Mouse (Mus musculus): Measurements from ENCODE around the gene Tmem120b. TPM values are rescaled to one million over a fixed set of nuclear protein-coding genes. Genes with fewer than 3 reads are reported as not detected.

Tmem120b gene
- total and polyA plus RNA-seq, 3 experiments, result 0.53 to 0.93 TPM; not detected in 1

- no peak for TF ChIP-seq TAL1 (conservative IDR thresholded peaks at IDR 0.05; ENCODE audit: low read depth, low read length)
- no peak for TF ChIP-seq GATA1 (IDR thresholded peaks at IDR 0.05; ENCODE audit: borderline replicate concordance, low read length)
- peaks cover 69% of the 10 kb centered on the region for H3K4me1 ChIP-seq (ENCODE audit: insufficient read depth, low read depth, low read length)
- peaks cover 46% of the 10 kb centered on the region for H3K36me3 ChIP-seq (replicated peaks)
- no peak for ATAC-seq (ENCODE audit: extremely low read depth, insufficient number of reproducible peaks, low FRiP score, poor library complexity, severe bottlenecking)
- H3K4me3 ChIP-seq (ENCODE audit: low read depth, low read length), result no peak overlapping the region
- H3K27me3 ChIP-seq (ENCODE audit: insufficient read depth, low read length), result no peaks in the 10 kb centered on the region; the same call in 1 of the 2 replicates
- DNase-seq (ENCODE audit: low spot score), result no peak
- H3K9me3 ChIP-seq (replicated peaks), result no peaks in the 10 kb centered on the region
These were observed 62.6 kb downstream of the Tmem120b start for GRCm38 (mm10) chr5:123130814-123131148.

GRCm38 (mm10) chr5:123132308-123133071 is 64.3 kb downstream of the Tmem120b start, which contains the start of gene Rhof:
Gene Rhof (minus strand): TSS chr5:123132692.
- Histone ChIP-seq H3K9me3 (replicated peaks) (no peaks in the 10 kb centered on the region), H3K36me3 (replicated peaks) (peaks cover 58% of the 10 kb centered on the region), H3K4me1 (ENCODE audit: insufficient read depth, low read depth, low read length) (peaks cover 80% of the 10 kb centered on the region), H3K4me3 (ENCODE audit: low read depth, low read length) (peak within 1 kb of the TSS; percentile 68; the same call in 1 of the 2 replicates), H3K27me3 (ENCODE audit: insufficient read depth, low read length) (no peaks in the 10 kb centered on the region; the same call in 1 of the 2 replicates)
- no peak for TF ChIP-seq TAL1 (conservative IDR thresholded peaks at IDR 0.05; ENCODE audit: low read depth, low read length)
- TF ChIP-seq CTCF (IDR thresholded peaks at IDR 0.05; ENCODE audit: low read depth, low read length), result peak; percentile 77
- DNase-seq (ENCODE audit: low spot score), result peak; percentile 68
- ATAC-seq (ENCODE audit: extremely low read depth, insufficient number of reproducible peaks, low FRiP score, poor library complexity, severe bottlenecking), result no peak

- DNase-seq (ENCODE audit: low spot score) (peak; percentile 61), ATAC-seq (ENCODE audit: extremely low read depth, insufficient number of reproducible peaks, low FRiP score, poor library complexity, severe bottlenecking) (no peak)
- peaks cover 59% of the 10 kb centered on the region for H3K36me3 ChIP-seq (replicated peaks)
- peaks cover 85% of the 10 kb centered on the region for H3K4me1 ChIP-seq (ENCODE audit: insufficient read depth, low read depth, low read length)
- H3K4me3 ChIP-seq (ENCODE audit: low read depth, low read length), result no peak overlapping the region; the same call in 1 of the 2 replicates
- no peaks in the 10 kb centered on the region for H3K9me3 ChIP-seq (replicated peaks)
- no peaks in the 10 kb centered on the region; the same call in 1 of the 2 replicates for H3K27me3 ChIP-seq (ENCODE audit: insufficient read depth, low read length)
- peak; percentile 99 for TF ChIP-seq CTCF (IDR thresholded peaks at IDR 0.05; ENCODE audit: low read depth, low read length)
- no peak for TF ChIP-seq TAL1 (conservative IDR thresholded peaks at IDR 0.05; ENCODE audit: low read depth, low read length)
These were observed 65.0 kb downstream of the Tmem120b start for GRCm38 (mm10) chr5:123133083-123133783.

GRCm38 (mm10) chr5:123133784-123134143 is 65.5 kb downstream of the Tmem120b start:
- Histone ChIP-seq H3K36me3 (replicated peaks) (peaks cover 62% of the 10 kb centered on the region), H3K9me3 (replicated peaks) (no peaks in the 10 kb centered on the region), H3K4me1 (ENCODE audit: insufficient read depth, low read depth, low read length) (peaks cover 85% of the 10 kb centered on the region), H3K4me3 (ENCODE audit: low read depth, low read length) (no peak overlapping the region), H3K27me3 (ENCODE audit: insufficient read depth, low read length) (no peaks in the 10 kb centered on the region)
- ATAC-seq (ENCODE audit: extremely low read depth, insufficient number of reproducible peaks, low FRiP score, poor library complexity, severe bottlenecking) (no peak), DNase-seq (ENCODE audit: low spot score) (no peak)
- no peak for TF ChIP-seq CTCF (IDR thresholded peaks at IDR 0.05; ENCODE audit: low read depth, low read length)
- no peak for TF ChIP-seq GATA1 (IDR thresholded peaks at IDR 0.05; ENCODE audit: borderline replicate concordance, low read length)
- no peak for TF ChIP-seq GATA2 (IDR thresholded peaks at IDR 0.05; ENCODE audit: borderline replicate concordance, low read depth, low read length)

GRCm38 (mm10) chr5:123134186-123134874 is 66.1 kb downstream of the Tmem120b start:
- DNase-seq (ENCODE audit: low spot score) (no peak), ATAC-seq (ENCODE audit: extremely low read depth, insufficient number of reproducible peaks, low FRiP score, poor library complexity, severe bottlenecking) (no peak)
- H3K27me3 ChIP-seq (ENCODE audit: insufficient read depth, low read length), result no peaks in the 10 kb centered on the region
- H3K36me3 ChIP-seq (replicated peaks), result peaks cover 64% of the 10 kb centered on the region
- no peaks in the 10 kb centered on the region for H3K9me3 ChIP-seq (replicated peaks)
- no peak for TF ChIP-seq GATA2 (IDR thresholded peaks at IDR 0.05; ENCODE audit: borderline replicate concordance, low read depth, low read length)
- TF ChIP-seq GATA1 (IDR thresholded peaks at IDR 0.05; ENCODE audit: borderline replicate concordance, low read length), result no peak
- TF ChIP-seq CTCF (IDR thresholded peaks at IDR 0.05; ENCODE audit: low read depth, low read length), result no peak
- TF ChIP-seq POLR2AphosphoS5 (IDR thresholded peaks at IDR 0.05; ENCODE audit: insufficient replicate concordance, low read depth, low read length), result no peak
- no peak for TF ChIP-seq TAL1 (conservative IDR thresholded peaks at IDR 0.05; ENCODE audit: low read depth, low read length)
- H3K4me3 ChIP-seq (ENCODE audit: low read depth, low read length), result peak overlapping the region; percentile 76; the same call in 1 of the 2 replicates
- peaks cover 85% of the 10 kb centered on the region for H3K4me1 ChIP-seq (ENCODE audit: insufficient read depth, low read depth, low read length)

GRCm38 (mm10) chr5:123134875-123135382 is 66.7 kb downstream of the Tmem120b start:
- no peaks in the 10 kb centered on the region for H3K9me3 ChIP-seq (replicated peaks)
- H3K27me3 ChIP-seq (ENCODE audit: insufficient read depth, low read length), result no peaks in the 10 kb centered on the region
- H3K36me3 ChIP-seq (replicated peaks), result peaks cover 61% of the 10 kb centered on the region
- peak overlapping the region; percentile 76; the same call in 1 of the 2 replicates for H3K4me3 ChIP-seq (ENCODE audit: low read depth, low read length)
- no peak for TF ChIP-seq TAL1 (conservative IDR thresholded peaks at IDR 0.05; ENCODE audit: low read depth, low read length)
- no peak for TF ChIP-seq GATA1 (IDR thresholded peaks at IDR 0.05; ENCODE audit: borderline replicate concordance, low read length)
- no peak for TF ChIP-seq CTCF (IDR thresholded peaks at IDR 0.05; ENCODE audit: low read depth, low read length)
- H3K4me1 ChIP-seq (ENCODE audit: insufficient read depth, low read depth, low read length), result peaks cover 85% of the 10 kb centered on the region
- DNase-seq (ENCODE audit: low spot score) (no peak), ATAC-seq (ENCODE audit: extremely low read depth, insufficient number of reproducible peaks, low FRiP score, poor library complexity, severe bottlenecking) (no peak)

All from G1E (cell line).